Mouse (Mus musculus): ENCODE results near the gene Gm44511.
"Not testable (repeated sequence)": the region's sequence is repeated elsewhere in the genome, so short reads cannot be mapped to it uniquely, and the experiment has no call there.

Gene Gm44511

GRCm38 (mm10) chr6:128759221-128759950, 66.7 kb downstream of the Gm44511 start:
- DNase-seq = peak; percentile 48

GRCm38 (mm10) chr6:128755402-128755763, 70.7 kb downstream of the Gm44511 start:
- DNase-seq = not testable (repeated sequence)

GRCm38 (mm10) chr6:128754748-128755401, 71.2 kb downstream of the Gm44511 start:
- DNase-seq = peak; percentile 13

- peak; percentile 53 for DNase-seq
Observed at GRCm38 (mm10) chr6:128754265-128754664, 71.8 kb downstream of the Gm44511 start.

- DNase-seq = peak; percentile 88
Observed at GRCm38 (mm10) chr6:128753610-128754224, 72.4 kb downstream of the Gm44511 start.

- DNase-seq = not testable (repeated sequence)
Observed at GRCm38 (mm10) chr6:128747006-128747405, 79.1 kb downstream of the Gm44511 start.

GRCm38 (mm10) chr6:128737445-128737844, 88.7 kb downstream of the Gm44511 start:
- DNase-seq = no peak

GRCm38 (mm10) chr6:128736100-128736499, 90.0 kb downstream of the Gm44511 start:
- DNase-seq = no peak

- no peak for DNase-seq
Observed at GRCm38 (mm10) chr6:128734896-128735295, 91.2 kb downstream of the Gm44511 start.

GRCm38 (mm10) chr6:128733908-128734679, 92.0 kb downstream of the Gm44511 start:
- DNase-seq = no peak

- DNase-seq = no peak
Observed at GRCm38 (mm10) chr6:128732032-128732431, 94.1 kb downstream of the Gm44511 start.
